Mouse (Mus musculus): ENCODE measurements around the gene Mybpc3.

- TF ChIP-seq POLR2A (IDR thresholded peaks at IDR 0.05; ENCODE audit: borderline replicate concordance, insufficient read depth, low read length) (no peak), CTCF (IDR thresholded peaks at IDR 0.05; ENCODE audit: borderline replicate concordance, insufficient read depth, low read depth, low read length) (no peak)
Measured at GRCm38 (mm10) chr2:91068162-91068871, 49.6 kb upstream of the Mybpc3 start.
